Mouse (Mus musculus): Measurements from ENCODE around the gene Gle1.
A peak's percentile ranks its signal among the peaks of the same experiment; 100 is the strongest.

The Gle1 gene

GRCm38 (mm10) chr2:29964354-29965249, 29.4 kb downstream of the Gle1 start:
- peak; percentile 63 for DNase-seq (ENCODE audit: low read depth, low spot score)

GRCm38 (mm10) chr2:29965250-29965843, 30.1 kb downstream of the Gle1 start, which contains the start of gene Sptan1:
Gene Sptan1 (plus strand): TSS chr2:29965560.
- peak; percentile 93 for DNase-seq (ENCODE audit: low read depth, low spot score)

- peak; percentile 35 for DNase-seq (ENCODE audit: low read depth, low spot score)
Observed at GRCm38 (mm10) chr2:29965906-29966305, 30.7 kb downstream of the Gle1 start.

- DNase-seq (ENCODE audit: low read depth, low spot score) = peak; percentile 32
Observed at GRCm38 (mm10) chr2:29966826-29967225, 31.6 kb downstream of the Gle1 start.

GRCm38 (mm10) chr2:29967768-29968167, 32.5 kb downstream of the Gle1 start:
- no peak for DNase-seq (ENCODE audit: low read depth, low spot score)

- DNase-seq (ENCODE audit: low read depth, low spot score) = peak; percentile 68
Observed at GRCm38 (mm10) chr2:29968638-29969037, 33.4 kb downstream of the Gle1 start.

GRCm38 (mm10) chr2:29971838-29972635, 36.8 kb downstream of the Gle1 start:
- peak; percentile 78 for DNase-seq (ENCODE audit: low read depth, low spot score)

GRCm38 (mm10) chr2:29973525-29973924, 38.3 kb downstream of the Gle1 start:
- no peak for DNase-seq (ENCODE audit: low read depth, low spot score)

GRCm38 (mm10) chr2:29977307-29977706, 42.1 kb downstream of the Gle1 start:
- peak; percentile 79 for DNase-seq (ENCODE audit: low read depth, low spot score)

GRCm38 (mm10) chr2:29980661-29981060, 45.4 kb downstream of the Gle1 start:
- no peak for DNase-seq (ENCODE audit: low read depth, low spot score)

- DNase-seq (ENCODE audit: low read depth, low spot score) = no peak
Observed at GRCm38 (mm10) chr2:29991962-29992361, 56.7 kb downstream of the Gle1 start.

GRCm38 (mm10) chr2:30009101-30009500, 73.9 kb downstream of the Gle1 start:
- no peak for DNase-seq (ENCODE audit: low read depth, low spot score)
